Mouse (Mus musculus) megakaryocyte, embryonic 14.5 days (primary cell): Measurements from ENCODE around the gene Gins3. TPM values are rescaled to one million over a fixed set of nuclear protein-coding genes. Genes with fewer than 3 reads are reported as not detected.

Experiments
- H3K27me3 ChIP-seq: replicated peaks from 2 replicates; pipeline ENCODE3; 2012; ENCODE audit warnings: inconsistent platforms
- H3K36me3 ChIP-seq: replicated peaks from 2 replicates; pipeline ENCODE3; 2012; ENCODE audit warnings: low read length, inconsistent platforms, mixed read lengths
- H3K4me1 ChIP-seq: 2 replicates; pipeline ENCODE4 v1.6.1; 2012; ENCODE audit warnings: inconsistent platforms
- H3K4me3 ChIP-seq: replicated peaks from 2 replicates; pipeline ENCODE3; 2012; ENCODE audit warnings: moderate library complexity, mild to moderate bottlenecking, inconsistent platforms
- H3K9me3 ChIP-seq: 2 replicates; pipeline ENCODE4 v1.6.1; 2012; ENCODE audit warnings: inconsistent platforms
- FLI1 ChIP-seq: IDR thresholded peaks from 2 replicates; pipeline ENCODE4 v1.6.1; 2012; ENCODE audit warnings: low read length, inconsistent platforms, mixed read lengths
- GATA1 ChIP-seq: IDR thresholded peaks from 3 replicates; pipeline ENCODE4 v1.6.1; 2012; ENCODE audit warnings: mixed read lengths, low read length, inconsistent platforms, borderline replicate concordance
- polyA plus RNA-seq: library from polyadenylated mRNA; stranded (reverse); fragments of >175 nt; gene quantifications from 2 replicates; pipeline ENCODE4 v1.2.3, GENCODE M21; 2012; ENCODE audit warnings: low replicate concordance; ENCODE audit not compliant: insufficient read depth

The Gins3 gene
- polyA plus RNA-seq, 1 experiment, result 0.44 TPM

DNA sequence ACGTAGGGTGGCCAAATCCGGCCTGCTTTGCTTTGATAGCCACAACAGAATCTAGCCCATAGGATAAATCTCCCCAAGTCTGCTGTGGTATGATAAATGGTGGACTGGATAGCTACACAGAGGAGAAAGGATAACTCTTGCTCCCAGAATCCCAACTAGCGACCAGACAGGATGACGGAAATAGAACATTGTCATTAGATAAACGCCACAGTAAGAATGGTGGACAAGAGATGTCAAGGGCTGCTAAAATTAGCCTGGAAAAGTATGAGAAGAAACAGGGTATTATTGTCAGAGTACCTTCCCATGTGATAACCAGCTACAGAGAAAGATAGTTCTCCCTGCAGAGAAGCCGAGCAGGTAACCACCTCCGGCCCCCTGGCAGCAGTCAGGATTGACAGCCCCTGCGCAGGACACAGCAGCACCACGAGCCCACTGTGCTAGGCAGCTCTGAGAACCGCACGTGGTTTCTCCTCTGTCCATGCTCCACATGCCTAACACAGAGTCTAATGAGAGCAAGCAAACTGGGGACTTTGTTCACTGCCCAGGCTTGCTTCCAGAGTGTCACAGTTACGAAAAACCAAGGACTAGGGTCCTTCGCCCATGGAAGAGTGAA lies 57.8 kb downstream of the Gins3 start:
- Histone ChIP-seq H3K27me3 (peaks cover 87% of the 10 kb centered on the region), H3K36me3 (no peaks in the 10 kb centered on the region), H3K4me1 (peaks cover 15% of the 10 kb centered on the region), H3K9me3 (no peaks in the 10 kb centered on the region), H3K4me3 (no peak overlapping the region)
- TF ChIP-seq GATA1 (no peak), FLI1 (no peak)

DNA sequence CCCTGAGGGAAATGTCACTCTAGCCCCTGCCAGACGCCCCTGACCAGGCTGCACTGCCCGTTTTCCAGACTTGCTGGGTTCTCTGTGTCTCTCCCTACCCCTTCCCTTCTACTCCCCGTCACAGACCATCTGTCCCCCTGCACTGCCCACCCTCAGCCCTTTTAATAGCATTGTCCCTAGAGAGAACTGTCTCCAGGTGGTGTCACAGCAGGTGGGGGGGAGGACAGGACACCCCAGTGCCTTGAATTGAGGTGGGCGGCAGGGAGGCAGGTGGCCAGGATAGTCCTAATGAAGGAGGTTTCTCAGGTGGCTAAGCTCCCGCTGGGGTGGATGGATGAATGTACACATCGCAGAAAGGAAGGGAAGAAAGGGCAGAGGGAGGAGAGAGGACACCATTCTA lies 61.4 kb downstream of the Gins3 start:
- TF ChIP-seq GATA1, result no peak
- no peak for TF ChIP-seq FLI1
- Histone ChIP-seq H3K9me3 (no peaks in the 10 kb centered on the region), H3K27me3 (peaks cover 80% of the 10 kb centered on the region), H3K36me3 (no peaks in the 10 kb centered on the region), H3K4me3 (no peak overlapping the region), H3K4me1 (peaks cover 41% of the 10 kb centered on the region)

Other genes with a start within 250 kb of the Gins3 start
- 12.7 and 20.4 TPM in 2 replicates for gene Cfap20, start 198.6 kb upstream of the Gins3 start, polyA plus RNA-seq
- gene Csnk2a2, start 143.4 kb upstream of the Gins3 start, polyA plus RNA-seq, result 6.6 and 7.8 TPM in 2 replicates
- not detected in 2 replicates for gene Ccdc113, start 99.4 kb upstream of the Gins3 start, polyA plus RNA-seq
- 0.79 TPM in 1 of 2 replicates, not detected in the other for gene Prss54, start 57.1 kb upstream of the Gins3 start, polyA plus RNA-seq
- gene Ndrg4, start 43.5 kb downstream of the Gins3 start, polyA plus RNA-seq, result 30.6 and 36.1 TPM in 2 replicates
- gene Setd6, start 82.4 kb downstream of the Gins3 start, polyA plus RNA-seq, result 2.0 and 3.7 TPM in 2 replicates
- gene Cnot1, start 174.0 kb downstream of the Gins3 start, polyA plus RNA-seq, result 1.4 and 2.1 TPM in 2 replicates
- 13.8 and 55.0 TPM in 2 replicates for gene Sap18b, start 191.9 kb downstream of the Gins3 start, polyA plus RNA-seq
- 3.6 and 9.6 TPM in 2 replicates for gene Slc38a7, start 220.1 kb downstream of the Gins3 start, polyA plus RNA-seq